Mouse (Mus musculus): ENCODE measurements at regions not wholly inside any gene's neighbourhood (a gene's known extent, or its start where the extent isn't known, plus 50 kb on each side); places are given as distances from the start of the nearest gene placed in this dataset.
A peak's percentile ranks its signal among the peaks of the same experiment; 100 is the strongest.
"Not testable (repeated sequence)": the region's sequence is repeated elsewhere in the genome, so short reads cannot be mapped to it uniquely, and the experiment has no call there.

- DNase-seq (ENCODE audit: extremely low spot score): no peak
These were observed 86.5 kb downstream of the Phlda1 start for GRCm38 (mm10) chr10:111592416-111593149.

GRCm38 (mm10) chr10:111593280-111593679, 87.2 kb downstream of the Phlda1 start:
- DNase-seq (ENCODE audit: extremely low spot score): no peak

GRCm38 (mm10) chr10:111594171-111594570, 88.1 kb downstream of the Phlda1 start:
- no peak for DNase-seq (ENCODE audit: extremely low spot score)

- DNase-seq (ENCODE audit: extremely low spot score): no peak
These were observed 88.6 kb downstream of the Phlda1 start for GRCm38 (mm10) chr10:111594651-111595050.

- DNase-seq (ENCODE audit: extremely low spot score): peak; percentile 20
These were observed 89.5 kb downstream of the Phlda1 start for GRCm38 (mm10) chr10:111595513-111595995.

GRCm38 (mm10) chr10:111598650-111599049, 92.6 kb downstream of the Phlda1 start:
- no peak for DNase-seq (ENCODE audit: extremely low spot score)

- DNase-seq (ENCODE audit: extremely low spot score): no peak
These were observed 93.5 kb downstream of the Phlda1 start for GRCm38 (mm10) chr10:111599297-111600250.

- no peak for DNase-seq (ENCODE audit: extremely low spot score)
These were observed 94.2 kb downstream of the Phlda1 start for GRCm38 (mm10) chr10:111600251-111600620.

GRCm38 (mm10) chr10:111600677-111601099, 94.6 kb downstream of the Phlda1 start:
- no peak for DNase-seq (ENCODE audit: extremely low spot score)

- no peak for DNase-seq (ENCODE audit: extremely low spot score)
These were observed 97.1 kb downstream of the Phlda1 start for GRCm38 (mm10) chr10:111603166-111603565.

GRCm38 (mm10) chr10:111607381-111607780, 101.3 kb downstream of the Phlda1 start:
- not testable (repeated sequence) for DNase-seq (ENCODE audit: extremely low spot score)

GRCm38 (mm10) chr10:111608385-111609093, 102.5 kb downstream of the Phlda1 start:
- no peak for DNase-seq (ENCODE audit: extremely low spot score)

GRCm38 (mm10) chr10:111609889-111610288, 103.8 kb downstream of the Phlda1 start:
- DNase-seq (ENCODE audit: extremely low spot score): no peak

GRCm38 (mm10) chr10:111619627-111620270, 113.7 kb downstream of the Phlda1 start:
- DNase-seq (ENCODE audit: extremely low spot score): no peak

GRCm38 (mm10) chr10:111620927-111621676, 115.0 kb downstream of the Phlda1 start:
- DNase-seq (ENCODE audit: extremely low spot score): peak; percentile 37

- DNase-seq (ENCODE audit: extremely low spot score): no peak
These were observed 116.7 kb downstream of the Phlda1 start for GRCm38 (mm10) chr10:111622789-111623188.

- DNase-seq (ENCODE audit: extremely low spot score): no peak
These were observed 117.9 kb downstream of the Phlda1 start for GRCm38 (mm10) chr10:111624021-111624420.

- DNase-seq (ENCODE audit: extremely low spot score): no peak
These were observed 118.5 kb downstream of the Phlda1 start for GRCm38 (mm10) chr10:111624624-111625023.

- no peak for DNase-seq (ENCODE audit: extremely low spot score)
These were observed 119.5 kb downstream of the Phlda1 start for GRCm38 (mm10) chr10:111625573-111625972.

- no peak for DNase-seq (ENCODE audit: extremely low spot score)
These were observed 119.9 kb downstream of the Phlda1 start for GRCm38 (mm10) chr10:111626009-111626408.

GRCm38 (mm10) chr10:111636283-111636682, 130.2 kb downstream of the Phlda1 start:
- DNase-seq (ENCODE audit: extremely low spot score): no peak
